Mouse (Mus musculus): ENCODE data around the gene Eva1c. TPM values are rescaled to one million over a fixed set of nuclear protein-coding genes. Genes with fewer than 3 reads are reported as not detected.

Gene Eva1c
- 2.8 and 4.5 TPM in 2 replicates for polyA plus RNA-seq (2015; fragmentation: Nextera tagmentation; extraction: Ambion mirVana)

DNA sequence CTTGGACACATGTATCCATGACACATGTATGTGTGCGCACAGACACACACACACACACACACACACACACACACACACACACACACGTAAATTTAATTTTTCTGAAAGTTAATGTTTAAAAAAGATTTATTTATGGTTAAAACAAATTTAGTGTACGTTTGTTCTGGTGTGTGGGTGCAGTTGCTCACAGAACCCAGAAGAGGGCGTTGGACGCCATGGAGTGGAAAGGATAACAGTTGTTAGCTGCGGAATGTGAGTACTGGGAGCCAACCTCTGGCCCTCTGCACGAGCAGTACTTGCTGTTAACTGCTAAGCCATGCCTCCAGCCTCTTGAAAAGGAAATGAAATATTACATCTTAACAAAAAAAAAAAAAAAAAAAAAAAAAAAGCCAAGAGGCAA, at the start of gene Eva1c:
Gene Eva1c (plus strand): TSS at position 263 of the 400 bp plus-strand sequence.
- H3K27me3 ChIP-seq, result peaks cover 16% of the 10 kb centered on the region
- no peak for ATAC-seq (ENCODE audit: low FRiP score, low read depth)
- no peak within 1 kb of the TSS for H3K27ac ChIP-seq (replicated peaks)
- H3K36me3 ChIP-seq, result no peaks in the 10 kb centered on the region
- 66% methylated on average over 7 of the region's 7 CpGs for WGBS
- no peak within 1 kb of the TSS for H3K9ac ChIP-seq
- peaks cover 19% of the 10 kb centered on the region for H3K4me1 ChIP-seq (replicated peaks)
- H3K9me3 ChIP-seq, result no peaks in the 10 kb centered on the region
- no peak within 1 kb of the TSS for H3K4me2 ChIP-seq
- H3K4me3 ChIP-seq, result no peak within 1 kb of the TSS

GRCm38 (mm10) chr16:90779783-90780182, 46.7 kb upstream of the Eva1c start:
- Histone ChIP-seq H3K36me3 (peaks cover 65% of the 10 kb centered on the region), H3K27ac (replicated peaks) (no peak overlapping the region), H3K4me3 (no peak overlapping the region), H3K27me3 (no peaks in the 10 kb centered on the region), H3K9me3 (no peaks in the 10 kb centered on the region), H3K4me2 (no peak overlapping the region), H3K9ac (no peak overlapping the region), H3K4me1 (replicated peaks) (no peaks in the 10 kb centered on the region)
- 86% methylated on average over 11 of the region's 11 CpGs for WGBS
- ATAC-seq (ENCODE audit: low FRiP score, low read depth), result peak; percentile 71; the same call in 1 of the 2 replicates

DNA sequence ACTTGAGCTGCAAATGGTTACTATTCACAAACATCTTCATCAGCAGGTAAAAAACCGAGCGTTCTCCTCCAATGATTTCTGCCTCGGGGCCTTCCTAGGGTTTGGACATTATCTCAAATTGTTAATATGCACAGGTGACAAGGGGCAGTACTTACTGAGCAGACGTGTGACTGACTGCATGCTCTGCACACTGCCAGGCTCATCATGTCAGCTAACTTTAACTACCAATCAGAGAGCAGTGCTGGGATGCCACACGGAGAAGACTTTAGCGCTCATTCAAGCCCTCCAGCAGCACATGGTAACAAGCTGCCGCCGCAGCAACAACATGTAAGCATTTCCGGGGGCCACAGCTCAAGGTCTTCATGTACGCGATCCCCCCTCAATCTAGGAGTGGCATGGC, 43.2 kb upstream of the Eva1c start:
- H3K4me2 ChIP-seq, result no peak overlapping the region
- no peak overlapping the region for H3K9ac ChIP-seq
- no peak overlapping the region for H3K4me3 ChIP-seq
- H3K27ac ChIP-seq (replicated peaks), result no peak overlapping the region
- 92% methylated on average over 11 of the region's 11 CpGs for WGBS
- H3K36me3 ChIP-seq, result peaks cover 74% of the 10 kb centered on the region
- H3K9me3 ChIP-seq, result no peaks in the 10 kb centered on the region
- no peak for ATAC-seq (ENCODE audit: low FRiP score, low read depth)
- no peaks in the 10 kb centered on the region for H3K4me1 ChIP-seq (replicated peaks)
- H3K27me3 ChIP-seq, result no peaks in the 10 kb centered on the region

DNA sequence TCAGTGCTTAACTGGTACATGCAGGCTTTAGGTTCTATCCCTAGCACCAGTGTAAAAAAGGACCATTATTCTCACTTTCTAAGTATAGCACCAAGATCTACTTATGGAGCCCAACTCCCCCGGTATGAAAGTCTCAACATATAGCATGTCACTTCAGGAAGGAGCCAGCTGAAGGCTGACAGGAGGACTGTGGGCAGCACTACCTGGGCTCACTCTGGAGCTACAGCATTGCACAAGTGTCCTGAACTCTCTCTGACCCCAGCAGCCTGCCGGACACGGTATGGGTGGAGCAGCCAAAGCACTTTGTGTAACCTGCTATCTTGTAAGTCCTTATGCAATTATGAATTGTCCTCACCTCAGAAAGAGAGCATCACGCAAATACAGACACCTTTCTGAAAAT, 41.3 kb upstream of the Eva1c start:
- Histone ChIP-seq H3K27me3 (no peaks in the 10 kb centered on the region), H3K4me1 (replicated peaks) (no peaks in the 10 kb centered on the region), H3K9me3 (no peaks in the 10 kb centered on the region), H3K36me3 (peaks cover 76% of the 10 kb centered on the region), H3K4me3 (no peak overlapping the region), H3K4me2 (no peak overlapping the region), H3K9ac (no peak overlapping the region), H3K27ac (replicated peaks) (no peak overlapping the region)
- ATAC-seq (ENCODE audit: low FRiP score, low read depth), result no peak
- WGBS, result 98% methylated on average over 4 of the region's 4 CpGs

DNA sequence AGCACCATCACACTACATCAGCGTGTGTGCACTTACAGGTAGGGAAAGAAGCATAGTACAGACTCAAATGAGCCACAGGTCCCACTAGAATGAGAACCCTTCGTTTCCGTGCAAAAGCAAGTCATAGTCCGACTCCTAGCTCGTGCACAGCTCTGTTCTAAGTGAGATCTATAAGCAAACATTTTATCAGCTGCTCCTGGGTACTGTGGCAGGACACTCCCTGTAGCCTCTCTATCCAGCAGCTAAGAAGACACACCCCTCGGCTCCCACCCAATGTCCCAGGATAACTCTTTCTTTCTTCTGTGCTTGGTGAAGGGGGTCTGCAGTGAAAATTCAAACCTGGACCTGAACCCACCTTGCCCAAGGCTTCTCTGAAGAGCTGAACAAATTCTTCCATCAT, 37.9 kb upstream of the Eva1c start:
- Histone ChIP-seq H3K36me3 (peaks cover 77% of the 10 kb centered on the region), H3K9me3 (no peaks in the 10 kb centered on the region), H3K27ac (replicated peaks) (no peak overlapping the region), H3K9ac (no peak overlapping the region), H3K4me1 (replicated peaks) (no peaks in the 10 kb centered on the region), H3K4me3 (no peak overlapping the region), H3K27me3 (no peaks in the 10 kb centered on the region), H3K4me2 (no peak overlapping the region)
- WGBS, result 94% methylated on average over 6 of the region's 6 CpGs
- no peak for ATAC-seq (ENCODE audit: low FRiP score, low read depth)

DNA sequence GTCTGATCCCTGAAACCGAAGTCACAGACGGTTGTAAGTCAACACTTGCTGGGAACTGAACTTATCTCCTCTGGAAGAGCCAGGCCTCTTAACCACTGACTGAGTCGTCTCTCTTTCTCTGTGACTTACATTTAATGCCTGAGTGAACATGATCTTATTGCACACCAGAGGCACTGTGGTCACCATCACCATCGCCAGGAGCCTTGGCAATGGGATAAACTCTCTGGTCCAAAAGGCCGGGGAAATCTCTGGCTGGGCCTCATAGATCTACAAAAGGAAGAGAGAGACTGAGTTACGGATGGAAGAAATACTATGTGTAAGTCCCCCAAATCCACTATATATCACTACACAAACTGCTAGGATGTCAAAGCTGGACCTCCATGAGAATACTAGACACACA, 35.6 kb upstream of the Eva1c start:
- H3K4me2 ChIP-seq, result no peak overlapping the region
- no peaks in the 10 kb centered on the region for H3K9me3 ChIP-seq
- no peak overlapping the region for H3K4me3 ChIP-seq
- ATAC-seq (ENCODE audit: low FRiP score, low read depth), result no peak
- no peaks in the 10 kb centered on the region for H3K4me1 ChIP-seq (replicated peaks)
- no peak overlapping the region for H3K9ac ChIP-seq
- H3K36me3 ChIP-seq, result peaks cover 85% of the 10 kb centered on the region
- H3K27me3 ChIP-seq, result no peaks in the 10 kb centered on the region
- WGBS, result 90% methylated on average over 6 of the region's 6 CpGs
- H3K27ac ChIP-seq (replicated peaks), result no peak overlapping the region

DNA sequence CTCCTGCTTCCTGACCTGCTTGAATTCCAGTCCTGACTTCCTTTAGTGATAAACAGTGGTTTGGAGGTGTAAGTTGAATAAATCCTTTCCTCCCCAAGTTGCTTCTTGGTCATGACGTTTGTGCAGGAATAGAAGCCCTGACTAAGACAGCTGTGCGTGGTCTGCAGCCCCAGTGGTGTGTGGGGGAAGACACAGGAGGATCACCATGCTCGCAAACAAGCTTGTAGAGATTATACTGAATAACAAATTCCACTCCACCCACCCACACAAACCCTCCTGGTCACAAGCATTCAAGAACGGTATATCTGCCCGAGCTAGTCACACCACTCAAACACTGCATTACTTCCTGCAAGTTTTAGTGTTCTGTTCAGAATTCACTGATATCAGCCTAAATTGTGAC, 34.5 kb upstream of the Eva1c start:
- H3K27me3 ChIP-seq, result no peaks in the 10 kb centered on the region
- H3K4me2 ChIP-seq, result no peak overlapping the region
- 84% methylated on average over 5 of the region's 5 CpGs for WGBS
- no peaks in the 10 kb centered on the region for H3K4me1 ChIP-seq (replicated peaks)
- H3K36me3 ChIP-seq, result peaks cover 85% of the 10 kb centered on the region
- ATAC-seq (ENCODE audit: low FRiP score, low read depth), result no peak
- no peaks in the 10 kb centered on the region for H3K9me3 ChIP-seq
- no peak overlapping the region for H3K9ac ChIP-seq
- H3K27ac ChIP-seq (replicated peaks), result no peak overlapping the region
- no peak overlapping the region for H3K4me3 ChIP-seq

GRCm38 (mm10) chr16:90792500-90792899, 34.0 kb upstream of the Eva1c start:
- Histone ChIP-seq H3K4me1 (replicated peaks) (no peaks in the 10 kb centered on the region), H3K4me3 (no peak overlapping the region), H3K36me3 (peaks cover 85% of the 10 kb centered on the region), H3K9ac (no peak overlapping the region), H3K27ac (replicated peaks) (no peak overlapping the region), H3K27me3 (no peaks in the 10 kb centered on the region), H3K4me2 (no peak overlapping the region), H3K9me3 (no peaks in the 10 kb centered on the region)
- no peak for ATAC-seq (ENCODE audit: low FRiP score, low read depth)
- WGBS, result 90% methylated on average over 3 of the region's 3 CpGs

DNA sequence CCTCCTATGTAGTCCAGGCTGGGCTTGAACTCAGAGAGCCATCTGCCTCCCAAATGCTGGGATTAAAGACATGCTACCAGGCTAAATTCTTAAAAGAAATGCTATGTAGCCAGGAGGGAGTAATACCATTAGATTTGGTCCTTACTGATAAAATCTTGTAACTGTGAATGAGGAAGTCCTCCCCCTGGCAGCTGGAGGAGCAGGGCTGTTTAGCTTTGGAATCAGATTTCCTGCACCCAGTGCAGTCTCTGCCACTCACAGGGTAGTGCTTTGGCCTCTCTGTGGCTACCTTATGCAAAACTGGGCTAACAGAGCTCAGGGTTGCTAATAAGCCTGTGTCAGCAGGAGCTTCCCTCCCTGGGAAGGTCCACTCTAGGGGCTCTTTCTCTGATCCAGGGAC, 31.8 kb upstream of the Eva1c start:
- Histone ChIP-seq H3K9me3 (no peaks in the 10 kb centered on the region), H3K4me2 (no peak overlapping the region), H3K27ac (replicated peaks) (no peak overlapping the region), H3K36me3 (peaks cover 75% of the 10 kb centered on the region), H3K4me1 (replicated peaks) (no peaks in the 10 kb centered on the region), H3K27me3 (no peaks in the 10 kb centered on the region), H3K4me3 (no peak overlapping the region), H3K9ac (no peak overlapping the region)
- no peak for ATAC-seq (ENCODE audit: low FRiP score, low read depth)

DNA sequence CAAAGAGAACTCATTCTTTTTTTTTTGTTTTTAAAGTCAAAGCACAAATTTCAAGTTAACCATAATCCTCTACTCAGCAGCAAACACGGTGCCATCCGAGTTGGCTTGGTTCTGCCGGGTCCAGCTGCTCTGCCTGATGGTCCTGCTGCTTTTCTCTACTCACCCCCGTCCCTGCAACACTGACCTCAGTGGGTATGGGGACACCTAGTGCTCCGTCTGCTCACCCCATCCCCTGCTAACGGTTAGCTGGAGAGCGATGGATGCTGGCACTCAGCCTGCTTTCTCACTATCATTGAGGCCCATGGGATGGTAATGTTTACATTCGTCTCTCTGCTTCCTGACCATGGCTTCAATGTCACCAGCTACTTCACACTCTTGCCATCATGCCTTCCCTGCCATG, 28.1 kb upstream of the Eva1c start:
- Histone ChIP-seq H3K9ac (no peak overlapping the region), H3K27ac (replicated peaks) (no peak overlapping the region), H3K4me1 (replicated peaks) (no peaks in the 10 kb centered on the region), H3K36me3 (peaks cover 63% of the 10 kb centered on the region), H3K9me3 (no peaks in the 10 kb centered on the region), H3K27me3 (no peaks in the 10 kb centered on the region), H3K4me3 (no peak overlapping the region), H3K4me2 (no peak overlapping the region)
- no peak for ATAC-seq (ENCODE audit: low FRiP score, low read depth)
- WGBS, result 85% methylated on average over 8 of the region's 8 CpGs

- Histone ChIP-seq H3K9me3 (no peaks in the 10 kb centered on the region), H3K27me3 (no peaks in the 10 kb centered on the region), H3K36me3 (peaks cover 65% of the 10 kb centered on the region), H3K4me1 (replicated peaks) (no peaks in the 10 kb centered on the region), H3K9ac (no peak overlapping the region), H3K27ac (replicated peaks) (no peak overlapping the region), H3K4me2 (no peak overlapping the region), H3K4me3 (no peak overlapping the region)
- WGBS, result 89% methylated on average over 5 of the region's 5 CpGs
- no peak for ATAC-seq (ENCODE audit: low FRiP score, low read depth)
These were observed 27.7 kb upstream of the Eva1c start for GRCm38 (mm10) chr16:90798848-90799247.

DNA sequence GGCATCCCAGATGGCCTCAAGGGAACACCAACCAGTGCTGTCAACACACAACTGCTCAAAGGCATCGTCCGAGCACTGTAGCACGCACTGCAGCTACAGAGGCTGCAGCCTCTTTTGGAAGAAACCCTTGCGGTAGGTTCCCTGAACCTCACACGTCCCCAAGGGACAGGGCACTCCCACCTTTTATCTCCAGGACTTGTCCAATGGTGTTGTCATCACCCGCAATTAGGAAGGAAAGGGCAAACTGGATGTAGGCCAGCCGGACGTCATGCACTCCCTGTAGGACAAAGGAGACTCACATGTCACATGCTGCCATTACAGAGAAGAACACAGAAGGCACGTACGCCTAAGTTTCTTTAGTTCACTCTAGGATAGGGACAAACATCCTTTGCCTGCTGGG, 26.7 kb upstream of the Eva1c start:
- H3K4me1 ChIP-seq (replicated peaks), result no peaks in the 10 kb centered on the region
- H3K9ac ChIP-seq, result no peak overlapping the region
- H3K4me2 ChIP-seq, result no peak overlapping the region
- H3K9me3 ChIP-seq, result no peaks in the 10 kb centered on the region
- peaks cover 67% of the 10 kb centered on the region for H3K36me3 ChIP-seq
- no peak overlapping the region for H3K27ac ChIP-seq (replicated peaks)
- H3K27me3 ChIP-seq, result no peaks in the 10 kb centered on the region
- WGBS, result 88% methylated on average over 10 of the region's 10 CpGs
- no peak overlapping the region for H3K4me3 ChIP-seq
- no peak for ATAC-seq (ENCODE audit: low FRiP score, low read depth)

GRCm38 (mm10) chr16:90801251-90801650, 25.3 kb upstream of the Eva1c start:
- Histone ChIP-seq H3K9me3 (no peaks in the 10 kb centered on the region), H3K27me3 (no peaks in the 10 kb centered on the region), H3K4me1 (replicated peaks) (no peaks in the 10 kb centered on the region), H3K36me3 (peaks cover 57% of the 10 kb centered on the region), H3K9ac (no peak overlapping the region), H3K27ac (replicated peaks) (no peak overlapping the region), H3K4me2 (no peak overlapping the region), H3K4me3 (no peak overlapping the region)
- 90% methylated on average over 5 of the region's 5 CpGs for WGBS
- no peak for ATAC-seq (ENCODE audit: low FRiP score, low read depth)
